Mouse (Mus musculus) kidney, adult 9 months (tissue): ENCODE measurements around the gene Tspan11.

Source experiments
- DNase-seq: peaks from one replicate; pipeline ENCODE4 v3.0.0; 2022

Gene Tspan11

GRCm38 (mm10) chr6:127999118-127999517 lies 111.7 kb downstream of the Tspan11 start:
- no peak for DNase-seq

DNA sequence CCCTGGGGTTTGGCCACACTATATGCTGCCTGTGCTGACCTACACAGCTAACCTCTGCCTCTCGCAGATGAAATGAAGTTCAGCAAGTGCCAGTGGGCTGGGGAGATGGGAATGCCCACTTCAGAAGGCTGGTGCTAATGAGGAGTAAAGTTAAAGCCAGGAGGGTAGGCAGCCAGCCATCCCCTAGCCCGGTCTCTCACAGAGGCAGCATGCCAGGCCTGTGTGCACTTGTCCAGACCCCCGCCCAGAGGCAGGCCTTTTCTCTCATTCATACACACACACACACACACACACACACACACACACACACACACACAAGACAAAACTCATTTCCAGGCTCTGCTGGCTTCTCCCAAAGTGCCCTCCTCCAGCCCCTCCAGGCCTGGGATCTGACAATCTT lies 113.4 kb downstream of the Tspan11 start:
- no peak for DNase-seq

- no peak for DNase-seq
Observed at GRCm38 (mm10) chr6:128001587-128001986, 114.2 kb downstream of the Tspan11 start.

DNA sequence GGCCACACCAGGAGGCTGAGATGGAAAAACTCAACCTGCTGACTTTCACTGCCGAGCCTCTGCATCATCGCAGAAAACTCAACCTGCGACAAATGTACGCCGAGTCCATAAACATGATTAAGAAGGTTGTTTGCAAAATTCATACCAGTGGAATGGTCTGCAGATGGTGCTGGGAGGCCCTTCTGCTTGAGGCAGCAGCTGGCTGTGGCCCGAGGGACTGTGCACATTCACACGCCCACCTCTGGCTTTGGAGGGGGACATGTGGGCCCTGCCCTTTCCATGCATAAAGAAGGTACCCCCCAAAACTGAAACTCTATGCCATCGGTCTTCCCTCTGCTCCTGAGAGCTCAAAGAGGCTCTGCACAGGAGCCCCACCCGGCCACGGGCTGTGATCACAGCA lies 114.7 kb downstream of the Tspan11 start:
- DNase-seq, result no peak

DNA sequence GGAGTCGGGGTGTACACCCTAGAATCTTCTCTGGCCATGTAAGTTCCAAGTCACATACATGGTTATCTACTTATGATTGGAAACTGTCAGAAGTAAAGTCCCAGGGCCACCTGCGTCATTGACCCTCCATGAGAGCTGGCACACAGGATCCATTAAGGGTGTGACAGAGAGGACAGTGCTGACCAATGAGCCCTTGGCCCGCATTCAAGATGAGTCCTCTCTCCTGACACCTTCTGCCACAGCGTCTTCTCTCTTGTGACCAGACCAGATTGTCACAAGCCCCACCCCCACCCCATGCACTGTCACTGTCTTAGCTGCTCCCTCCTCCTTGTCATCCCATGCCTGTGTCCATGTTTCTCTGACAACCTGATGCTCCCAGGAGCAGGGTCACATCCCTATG lies 115.3 kb downstream of the Tspan11 start:
- no peak for DNase-seq

DNA sequence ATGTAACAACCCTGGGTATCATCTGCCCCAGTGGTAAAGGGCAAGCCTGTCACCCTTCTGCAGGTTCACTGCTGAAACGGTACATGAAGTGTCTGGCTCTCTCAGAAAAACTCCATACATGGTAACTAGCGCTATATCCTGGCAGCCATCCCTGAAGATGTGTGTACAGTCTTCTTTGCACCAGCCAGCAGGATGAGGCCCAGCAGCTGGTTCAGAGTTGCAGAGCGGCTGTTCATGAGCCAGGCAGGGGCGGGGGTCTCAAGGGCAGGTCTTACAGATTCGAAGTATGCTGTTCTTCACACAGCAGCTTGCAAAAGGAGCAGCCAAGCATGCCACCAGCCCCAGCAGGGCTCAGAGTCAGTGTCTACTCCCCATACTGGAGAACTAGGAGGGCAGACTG lies 116.2 kb downstream of the Tspan11 start:
- no peak for DNase-seq
